Mouse (Mus musculus): ENCODE data around the gene Ms4a10.

Gene Ms4a10

GRCm38 (mm10) chr19:10974238-10974865, at the start of gene Ms4a10:
Gene Ms4a10 (minus strand): TSS chr19:10974670.
- no peak for DNase-seq (ENCODE audit: low spot score in 2 of 2)

GRCm38 (mm10) chr19:11022382-11022781, 47.9 kb upstream of the Ms4a10 start:
- DNase-seq (ENCODE audit: low spot score in 2 of 2): no peak

- DNase-seq (ENCODE audit: low spot score in 2 of 2): no peak
Observed at GRCm38 (mm10) chr19:11017891-11018290, 43.4 kb upstream of the Ms4a10 start, which contains the start of gene Ms4a18. Gene Ms4a18 (minus strand): TSS chr19:11018031.

GRCm38 (mm10) chr19:11017251-11017650, 42.8 kb upstream of the Ms4a10 start:
- no peak for DNase-seq (ENCODE audit: low spot score in 2 of 2)

GRCm38 (mm10) chr19:11015998-11016397, 41.5 kb upstream of the Ms4a10 start:
- DNase-seq (ENCODE audit: low spot score in 2 of 2): no peak

GRCm38 (mm10) chr19:11015468-11015867, 41.0 kb upstream of the Ms4a10 start:
- DNase-seq (ENCODE audit: low spot score in 2 of 2): no peak

- DNase-seq (ENCODE audit: low spot score in 2 of 2): no peak
Observed at GRCm38 (mm10) chr19:10993150-10993549, 18.7 kb upstream of the Ms4a10 start, which contains the start of gene Ms4a15. Gene Ms4a15 (minus strand): TSS chr19:10993250.

- no peak for DNase-seq (ENCODE audit: low spot score in 2 of 2)
Observed at GRCm38 (mm10) chr19:10991911-10992310, 17.4 kb upstream of the Ms4a10 start.

GRCm38 (mm10) chr19:10990751-10991150, 16.3 kb upstream of the Ms4a10 start:
- DNase-seq (ENCODE audit: low spot score in 2 of 2): no peak

- DNase-seq (ENCODE audit: low spot score in 2 of 2): no peak
Observed at GRCm38 (mm10) chr19:10988563-10988962, 14.1 kb upstream of the Ms4a10 start.

GRCm38 (mm10) chr19:10985889-10986288, 11.4 kb upstream of the Ms4a10 start:
- no peak for DNase-seq (ENCODE audit: low spot score in 2 of 2)

- DNase-seq (ENCODE audit: low spot score in 2 of 2): no peak
Observed at GRCm38 (mm10) chr19:10984551-10984950, 10.1 kb upstream of the Ms4a10 start.

- DNase-seq (ENCODE audit: low spot score in 2 of 2): no peak
Observed at GRCm38 (mm10) chr19:10983146-10983545, 8.7 kb upstream of the Ms4a10 start.

- no peak for DNase-seq (ENCODE audit: low spot score in 2 of 2)
Observed at GRCm38 (mm10) chr19:10980210-10980609, 5.7 kb upstream of the Ms4a10 start.

GRCm38 (mm10) chr19:10979184-10980168, 5.0 kb upstream of the Ms4a10 start:
- peak; percentile 71 to 86 for DNase-seq (ENCODE audit: low spot score in 2 of 2)

GRCm38 (mm10) chr19:10976318-10976717, 1.8 kb upstream of the Ms4a10 start:
- no peak for DNase-seq (ENCODE audit: low spot score in 2 of 2)

- DNase-seq (ENCODE audit: low spot score in 2 of 2): no peak
Observed at GRCm38 (mm10) chr19:10975187-10975586, 717 bp upstream of the Ms4a10 start.

GRCm38 (mm10) chr19:10973187-10973586, 1.3 kb downstream of the Ms4a10 start:
- no peak for DNase-seq (ENCODE audit: low spot score in 2 of 2)

GRCm38 (mm10) chr19:10972660-10973059, 1.8 kb downstream of the Ms4a10 start:
- no peak for DNase-seq (ENCODE audit: low spot score in 2 of 2)

- DNase-seq (ENCODE audit: low spot score in 2 of 2): no peak
Observed at GRCm38 (mm10) chr19:10970457-10970856, 4.0 kb downstream of the Ms4a10 start.

- no peak for DNase-seq (ENCODE audit: low spot score in 2 of 2)
Observed at GRCm38 (mm10) chr19:10968578-10968977, 5.9 kb downstream of the Ms4a10 start.

- DNase-seq (ENCODE audit: low spot score in 2 of 2): peak in 1 of 2 experiments; percentile 30
Observed at GRCm38 (mm10) chr19:10965721-10966120, 8.7 kb downstream of the Ms4a10 start.

GRCm38 (mm10) chr19:10959978-10960346, 14.5 kb downstream of the Ms4a10 start:
- no peak for DNase-seq (ENCODE audit: low spot score in 2 of 2)
